Mouse (Mus musculus): ENCODE measurements around the gene Sgms1.
"Not testable (repeated sequence)": the region's sequence is repeated elsewhere in the genome, so short reads cannot be mapped to it uniquely, and the experiment has no call there.

Gene Sgms1

DNA sequence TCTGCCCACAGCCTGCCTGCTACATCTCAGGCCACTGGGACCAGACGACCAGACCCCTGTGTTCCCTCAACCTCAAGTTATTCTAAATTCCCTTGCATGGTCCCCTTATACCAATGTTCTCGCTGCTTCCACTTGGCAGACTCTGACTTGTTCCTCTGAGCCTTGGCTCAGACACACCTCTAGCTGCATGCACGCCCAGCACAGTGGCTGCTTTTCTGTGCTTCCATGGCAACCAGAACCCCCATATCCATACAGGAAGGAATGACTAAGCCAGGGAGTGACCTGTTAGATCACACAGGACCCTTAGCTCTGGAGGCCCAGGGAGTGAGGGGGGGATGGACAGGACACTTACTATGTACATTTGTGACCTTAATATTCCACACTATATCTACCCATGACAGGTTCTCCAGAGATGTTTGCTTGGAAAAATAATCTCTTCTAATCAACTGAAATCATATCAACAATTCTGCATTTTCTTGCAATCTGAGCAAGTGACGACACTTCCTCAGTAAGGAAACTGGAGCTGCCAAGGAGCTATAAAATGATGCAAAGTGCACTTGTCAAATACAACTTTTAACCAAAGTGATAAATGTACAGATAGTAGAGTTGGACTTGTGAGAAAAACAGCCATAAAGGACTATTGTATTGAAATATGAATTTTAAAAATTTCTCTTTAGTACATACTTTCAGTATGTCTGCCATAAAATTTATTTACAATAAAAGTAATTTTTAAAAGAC lies 252.5 kb downstream of the Sgms1 start:
- DNase-seq (ENCODE audit: low spot score): no peak

DNA sequence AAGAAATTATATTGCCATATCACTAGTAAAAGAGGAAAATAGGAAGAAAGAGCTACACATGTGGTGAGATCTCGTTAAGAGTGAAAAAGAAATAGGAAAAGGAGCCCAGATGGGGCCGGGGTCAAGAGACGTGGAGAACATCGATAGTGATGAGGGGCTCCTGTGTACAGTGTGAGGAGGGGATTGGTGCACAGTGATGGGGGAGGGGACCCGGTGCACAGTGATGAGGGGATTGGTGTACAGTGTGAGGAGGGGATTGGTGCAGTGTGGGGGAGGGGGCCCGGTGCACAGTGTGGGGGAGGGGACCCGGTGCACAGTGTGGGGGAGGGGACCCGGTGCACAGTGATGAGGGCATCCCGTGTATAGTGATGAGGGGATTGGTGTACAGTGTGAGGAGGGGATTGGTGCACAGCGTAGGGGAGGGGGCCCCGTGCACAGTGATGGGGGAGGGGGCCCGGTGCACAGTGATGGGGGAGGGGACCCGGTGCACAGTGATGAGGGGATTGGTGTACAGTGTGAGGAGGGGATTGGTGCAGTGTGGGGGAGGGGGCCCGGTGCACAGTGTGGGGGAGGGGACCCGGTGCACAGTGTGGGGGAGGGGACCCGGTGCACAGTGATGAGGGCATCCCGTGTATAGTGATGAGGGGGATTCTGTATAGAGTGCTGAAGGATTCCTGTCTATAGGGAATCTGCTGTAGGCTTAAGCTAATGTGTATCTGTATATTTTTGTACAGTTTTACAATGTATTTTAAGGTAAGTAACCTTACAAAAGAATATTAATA lies 257.6 kb downstream of the Sgms1 start:
- DNase-seq (ENCODE audit: low spot score): not testable (repeated sequence)

DNA sequence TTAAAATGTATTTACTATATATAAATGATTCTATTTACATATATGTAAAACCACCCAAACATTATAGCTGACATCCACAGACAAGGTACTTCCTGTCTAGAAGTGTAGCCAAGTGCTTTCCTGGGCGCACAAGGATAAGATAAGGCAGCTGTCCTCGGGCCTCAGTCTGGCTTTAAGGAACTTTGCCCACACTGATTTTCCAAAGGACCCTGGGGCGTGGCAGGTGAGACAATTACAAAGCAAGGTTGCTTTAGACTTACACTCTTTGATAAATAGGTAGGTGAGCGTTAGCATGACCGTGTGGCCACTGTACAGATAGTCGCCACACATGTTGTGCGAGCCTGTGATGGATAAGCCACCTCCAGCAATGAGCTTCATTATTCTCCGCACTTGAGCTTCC lies 260.2 kb downstream of the Sgms1 start:
- no peak for DNase-seq (ENCODE audit: low spot score)

DNA sequence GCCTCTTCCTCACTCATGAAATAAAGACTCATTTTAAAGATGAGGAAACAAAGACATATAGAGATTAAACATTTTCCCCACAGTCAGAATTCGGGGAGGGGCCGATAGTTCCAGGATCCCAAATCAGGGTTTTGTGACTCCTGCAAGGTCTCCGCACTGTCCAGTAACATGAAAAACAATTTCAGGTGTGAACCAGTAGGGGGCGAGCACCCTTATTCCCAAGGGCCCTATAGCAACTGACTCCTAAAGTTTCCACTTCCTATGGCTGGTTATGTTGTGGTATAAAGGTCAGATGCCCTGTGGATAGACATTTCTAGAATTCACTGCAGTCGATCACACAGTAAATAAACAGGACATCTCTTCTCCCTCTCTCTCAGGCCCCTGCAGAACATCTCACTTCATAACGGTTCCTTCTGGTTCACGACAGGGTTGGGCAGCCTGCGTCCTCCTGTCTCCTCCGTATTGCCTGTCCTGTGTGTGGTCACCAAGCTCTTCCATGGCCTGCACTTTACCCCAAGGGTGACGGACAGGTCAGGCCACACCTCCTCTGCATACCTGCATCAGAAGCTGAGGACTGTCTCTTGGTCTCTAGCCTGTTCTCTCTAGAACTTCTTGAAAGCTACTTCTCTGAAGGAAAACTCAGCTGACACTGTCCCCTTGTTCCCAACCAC lies 262.2 kb downstream of the Sgms1 start:
- DNase-seq (ENCODE audit: low spot score): no peak

DNA sequence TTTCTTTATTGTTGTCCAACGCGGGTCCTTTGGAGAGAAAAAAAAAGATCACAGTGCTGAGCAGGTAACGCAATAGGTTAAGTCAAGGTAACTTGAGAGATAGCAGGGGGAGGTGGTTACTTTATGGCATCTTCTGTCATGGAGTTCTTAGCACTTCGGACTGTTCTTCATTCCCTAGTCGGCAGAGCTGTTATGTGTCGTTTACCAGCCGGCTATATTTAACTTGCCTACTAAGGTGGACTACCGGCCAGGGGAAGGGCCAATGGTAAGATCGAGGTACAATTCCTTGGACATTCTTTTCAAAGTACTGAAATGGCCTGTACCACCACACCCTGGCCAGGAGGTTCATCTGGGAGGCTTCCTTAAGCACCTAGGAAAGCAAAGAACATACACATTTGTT lies 265.4 kb downstream of the Sgms1 start:
- no peak for DNase-seq (ENCODE audit: low spot score)

DNA sequence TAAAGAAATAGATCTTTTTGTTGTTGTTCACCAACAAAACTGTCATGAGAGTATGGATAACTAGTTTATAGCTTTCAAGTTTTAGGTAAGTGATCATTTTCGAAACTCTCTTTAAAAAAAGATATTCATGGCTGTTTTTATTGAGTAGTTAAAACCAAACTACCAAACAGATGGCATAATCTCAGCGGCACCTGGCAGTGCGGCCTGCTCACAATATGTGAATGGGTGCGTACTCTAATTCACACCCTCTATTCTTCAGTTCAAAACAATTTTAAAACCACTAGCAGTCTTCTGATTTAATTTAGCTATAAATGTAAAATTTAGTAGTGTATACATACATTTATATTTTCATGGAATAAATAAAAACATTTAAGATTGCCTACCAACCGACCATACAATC lies 266.3 kb downstream of the Sgms1 start:
- no peak for DNase-seq (ENCODE audit: low spot score)

DNA sequence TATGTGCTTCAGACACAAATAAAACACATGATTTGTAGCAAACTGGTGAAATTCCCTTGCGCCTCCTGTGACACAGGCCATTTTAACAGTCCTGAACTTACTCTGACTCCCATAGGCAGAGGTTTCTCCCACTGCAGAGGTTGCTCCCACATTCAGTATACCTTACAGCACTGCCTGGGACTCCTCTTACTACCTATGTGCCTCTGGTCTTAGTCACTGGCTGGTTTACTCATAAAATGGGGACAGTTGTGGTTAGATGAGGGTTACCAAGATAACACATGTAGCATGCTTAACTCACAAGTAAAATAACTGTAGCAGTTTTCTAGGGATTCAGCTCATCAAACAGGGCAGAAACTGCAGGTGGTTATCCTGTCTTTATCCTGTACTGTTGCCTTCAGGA lies 268.7 kb downstream of the Sgms1 start:
- no peak for DNase-seq (ENCODE audit: low spot score)

DNA sequence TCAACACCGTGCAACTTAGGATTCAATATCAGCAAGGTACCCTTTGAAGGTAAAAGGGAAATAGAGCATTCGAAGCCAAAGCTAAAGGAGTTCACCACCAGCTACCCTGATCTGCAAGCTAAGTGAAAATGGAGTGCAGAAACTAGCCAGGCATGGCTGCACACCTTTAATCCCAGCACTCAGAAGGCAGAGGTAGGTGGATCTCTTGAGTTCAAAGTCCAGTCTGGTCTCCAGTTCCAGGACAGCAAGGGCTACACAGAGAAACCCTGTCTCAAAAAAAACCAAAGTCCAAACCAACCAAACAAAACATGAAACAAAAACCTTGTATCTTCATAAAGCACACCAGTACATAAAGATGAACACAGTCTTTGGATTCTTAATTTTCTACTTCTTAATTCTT lies 269.8 kb downstream of the Sgms1 start:
- no peak for DNase-seq (ENCODE audit: low spot score)

DNA sequence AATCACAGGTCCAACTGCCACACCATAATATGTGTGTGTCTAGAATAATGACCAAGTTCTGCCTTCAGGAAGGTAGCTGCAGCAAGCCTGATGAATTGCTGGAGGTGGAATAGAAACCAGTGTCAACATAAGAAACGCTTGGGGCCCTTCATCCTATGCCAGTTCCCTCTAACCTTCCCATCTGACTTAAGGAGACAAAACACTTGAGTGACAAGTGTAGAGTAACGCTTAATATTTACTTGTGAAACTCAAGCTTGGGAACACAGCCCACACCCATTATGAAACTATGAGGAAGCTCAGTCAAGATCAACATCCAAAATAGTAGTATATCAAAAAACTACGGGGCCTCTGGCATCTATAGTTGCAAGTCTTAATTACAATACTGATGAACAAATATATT lies 271.0 kb downstream of the Sgms1 start:
- DNase-seq (ENCODE audit: low spot score): no peak

DNA sequence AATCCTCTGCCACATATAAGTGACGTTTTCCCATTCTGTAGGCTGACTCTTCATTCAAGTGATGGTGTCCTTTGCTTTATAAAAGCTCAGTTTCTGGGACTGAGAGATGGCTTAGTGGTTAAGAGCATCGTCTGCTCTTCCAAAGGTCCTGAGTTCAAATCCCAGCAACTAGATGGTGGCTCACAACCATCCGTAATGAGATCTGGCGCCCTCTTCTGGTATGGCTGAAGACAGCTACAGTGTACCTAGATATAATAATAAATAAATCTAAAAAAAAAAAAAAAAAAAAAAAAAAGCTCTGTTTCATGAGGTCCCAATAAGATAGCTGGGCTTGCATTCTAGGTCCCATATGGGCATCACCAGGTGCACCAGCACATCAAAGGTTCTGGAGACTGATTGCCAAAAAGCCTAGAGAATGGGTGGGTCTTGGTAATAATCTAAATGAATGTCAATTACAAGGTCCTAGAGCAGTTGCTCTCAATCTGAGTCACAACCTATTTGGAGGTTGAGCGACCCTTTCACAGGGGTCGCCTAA lies 272.0 kb downstream of the Sgms1 start:
- DNase-seq (ENCODE audit: low spot score): no peak

DNA sequence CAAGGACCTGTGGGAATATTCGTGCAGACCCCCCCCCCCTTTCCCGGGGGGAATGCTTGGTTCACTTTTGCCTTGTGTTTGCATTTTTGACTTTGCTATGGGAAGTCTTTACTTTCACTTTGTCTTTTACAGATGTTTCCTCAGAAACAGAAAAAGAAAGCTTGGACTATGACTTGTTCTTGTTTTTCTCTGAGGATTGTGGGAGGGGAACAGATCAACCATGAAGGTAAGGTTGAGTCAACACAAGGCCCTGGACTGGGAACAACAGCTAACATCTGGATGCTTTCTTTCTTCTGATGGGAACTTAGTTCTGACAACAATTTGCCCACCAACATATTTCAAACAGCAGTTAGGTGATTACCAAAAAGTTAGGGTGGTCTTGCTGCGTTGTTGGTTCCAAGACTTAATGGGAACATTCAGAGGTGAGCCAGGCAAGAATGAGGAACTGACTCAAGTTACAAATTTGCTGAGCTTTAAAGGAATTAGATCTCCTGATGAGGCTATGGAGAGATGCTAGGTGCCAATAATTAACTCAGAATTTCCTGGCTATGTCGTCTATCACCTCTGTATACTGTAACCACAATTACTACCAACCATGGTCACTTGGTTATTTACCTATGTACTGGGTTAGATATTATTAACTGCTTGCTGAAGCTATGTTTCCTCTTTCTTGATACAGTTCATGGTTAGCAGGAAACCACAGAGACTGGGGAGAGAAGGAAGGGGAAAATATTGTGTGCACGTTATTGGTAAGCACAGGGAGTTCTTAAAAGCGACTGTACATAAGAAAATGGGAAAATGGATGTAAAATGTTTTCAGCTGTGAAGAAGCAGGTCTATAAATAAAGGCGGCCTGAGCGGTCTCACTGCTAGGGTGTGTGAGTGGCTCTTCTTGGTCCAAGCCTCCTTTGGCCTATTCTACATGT lies 277.4 kb downstream of the Sgms1 start:
- no peak for DNase-seq (ENCODE audit: low spot score)

DNA sequence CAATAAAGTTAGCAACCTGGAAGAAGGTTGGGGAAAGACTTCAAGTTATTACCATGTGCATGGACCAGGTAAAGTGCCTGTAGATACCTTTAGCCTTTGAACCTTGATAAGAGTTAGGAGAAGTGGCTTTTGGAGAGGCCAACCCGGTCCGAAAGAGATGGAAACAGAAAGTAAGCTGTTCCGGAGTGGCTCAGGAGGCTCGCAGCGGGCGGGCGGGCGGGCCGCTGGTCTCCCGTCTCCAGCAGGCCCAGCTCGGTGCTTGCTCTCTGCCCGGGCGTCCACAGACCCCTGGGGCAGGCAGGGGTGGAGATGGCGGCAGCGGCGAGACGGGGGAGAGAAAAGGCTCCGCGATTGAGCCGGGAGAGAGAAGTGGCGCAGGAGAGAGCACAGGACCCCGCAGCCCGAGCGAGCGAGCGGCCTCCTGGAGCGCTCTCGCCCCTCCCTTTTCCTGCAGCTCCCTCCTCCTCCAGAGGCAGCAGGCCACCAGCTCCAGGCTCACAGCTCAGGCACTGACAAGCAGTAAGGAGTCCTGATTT lies 281.7 kb downstream of the Sgms1 start, which contains the start of gene Asah2:
Gene Asah2 (minus strand): TSS at position 441 of the 536 bp plus-strand sequence.
- peak; percentile 59 for DNase-seq (ENCODE audit: low spot score)

DNA sequence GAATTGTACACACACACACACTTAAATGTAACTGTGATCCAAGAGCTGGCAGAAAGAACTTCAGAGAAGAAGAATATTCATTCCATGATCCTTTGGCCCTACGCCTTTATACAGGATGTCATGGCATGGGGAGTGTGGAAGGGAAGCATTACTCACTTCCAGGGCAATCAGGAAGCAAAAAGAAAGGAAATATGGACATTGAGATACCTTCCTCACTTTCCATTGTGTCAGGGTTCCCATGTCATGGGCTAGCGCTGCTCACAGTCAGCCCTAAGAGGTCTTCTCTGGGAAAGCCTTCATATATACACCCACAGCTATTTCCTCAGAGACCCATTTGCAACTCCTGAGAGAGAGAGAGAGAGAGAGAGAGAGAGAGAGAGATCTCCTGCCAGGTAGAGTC lies 282.8 kb downstream of the Sgms1 start:
- DNase-seq (ENCODE audit: low spot score): no peak

DNA sequence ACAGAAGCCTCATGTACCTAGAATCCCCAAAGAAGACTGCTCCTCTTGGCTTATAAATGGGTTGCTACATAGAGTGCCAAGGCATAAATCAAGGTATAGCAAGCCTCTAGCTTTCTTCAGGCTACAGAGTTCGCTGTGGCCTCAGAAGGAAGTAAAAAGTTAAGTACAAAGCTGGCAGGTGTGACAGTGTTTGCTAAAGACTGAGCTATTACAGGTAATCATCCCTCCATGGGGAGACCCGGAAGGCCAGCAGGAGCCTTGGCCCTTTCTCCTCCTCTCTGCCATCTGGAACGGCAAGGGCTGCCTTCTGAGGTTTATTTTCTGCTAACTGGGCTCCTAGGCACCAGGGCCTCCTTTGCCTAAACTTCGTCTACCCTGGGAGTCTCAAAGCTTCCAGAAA lies 285.3 kb downstream of the Sgms1 start:
- no peak for DNase-seq (ENCODE audit: low spot score)

DNA sequence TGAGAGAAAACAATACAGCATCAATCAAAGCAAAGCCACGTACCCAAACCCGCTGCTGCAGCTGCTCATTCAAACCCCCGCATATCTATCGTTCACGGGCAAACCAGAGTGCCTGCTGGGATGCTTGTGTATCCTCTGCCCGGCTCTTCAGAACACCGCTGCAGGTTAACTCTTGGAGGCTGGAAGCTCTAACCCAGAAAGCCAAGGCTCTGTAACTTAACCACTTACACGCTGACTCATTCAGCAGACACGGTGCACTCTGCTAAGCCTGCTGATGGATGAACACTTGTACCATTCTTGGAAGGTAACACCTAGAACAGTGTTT lies 286.6 kb downstream of the Sgms1 start:
- no peak for DNase-seq (ENCODE audit: low spot score)

DNA sequence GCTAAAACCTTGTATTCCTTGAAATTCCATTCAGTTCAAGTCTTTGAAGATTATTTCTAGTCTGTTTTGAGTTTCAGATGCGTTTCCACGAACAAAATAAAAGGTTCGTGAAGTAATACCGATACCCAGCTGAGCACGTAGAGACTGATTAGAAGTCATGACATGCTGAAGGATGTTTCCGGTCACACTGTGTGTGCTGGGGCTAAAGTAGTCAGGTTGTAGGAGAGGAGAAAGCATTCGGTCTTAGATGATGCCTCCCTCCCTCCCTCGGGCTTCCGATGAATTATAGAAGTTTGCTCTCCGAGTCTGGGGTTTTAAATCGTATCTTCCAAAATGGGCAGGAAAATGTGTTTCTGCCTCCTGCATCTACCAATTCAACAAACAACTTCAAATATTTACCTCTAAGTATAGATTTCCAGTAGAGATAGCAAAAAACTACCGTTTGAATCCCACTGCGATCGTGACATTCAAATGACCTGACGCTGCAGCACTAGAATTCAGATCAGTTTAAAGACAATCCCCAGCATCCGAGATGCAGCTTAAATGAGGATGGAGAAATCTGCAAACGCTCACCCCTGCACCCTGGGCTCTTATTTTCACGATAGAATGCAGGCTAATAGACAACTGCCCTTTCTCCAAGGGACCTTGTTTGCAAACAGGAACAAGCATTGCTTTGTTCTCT lies 287.1 kb downstream of the Sgms1 start:
- DNase-seq (ENCODE audit: low spot score): no peak

DNA sequence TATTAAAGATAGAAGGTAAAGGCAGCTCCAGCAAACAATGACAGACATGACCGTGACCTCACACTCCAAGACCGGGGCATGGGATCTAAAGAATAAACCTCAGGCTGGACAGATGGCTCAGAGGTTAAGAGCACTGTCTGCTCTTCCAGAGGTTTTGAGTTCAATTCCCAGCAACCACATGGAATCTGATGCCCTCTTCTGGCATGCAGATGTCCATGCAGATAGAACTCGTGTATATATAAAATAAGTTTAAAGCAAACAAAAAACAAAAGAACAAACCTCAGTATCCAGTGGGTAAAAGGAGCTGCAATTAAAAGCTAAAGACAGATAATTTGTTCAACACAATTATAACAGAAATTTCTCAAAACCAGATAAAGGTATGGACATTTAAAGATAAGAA lies 290.9 kb downstream of the Sgms1 start:
- DNase-seq (ENCODE audit: low spot score): no peak

DNA sequence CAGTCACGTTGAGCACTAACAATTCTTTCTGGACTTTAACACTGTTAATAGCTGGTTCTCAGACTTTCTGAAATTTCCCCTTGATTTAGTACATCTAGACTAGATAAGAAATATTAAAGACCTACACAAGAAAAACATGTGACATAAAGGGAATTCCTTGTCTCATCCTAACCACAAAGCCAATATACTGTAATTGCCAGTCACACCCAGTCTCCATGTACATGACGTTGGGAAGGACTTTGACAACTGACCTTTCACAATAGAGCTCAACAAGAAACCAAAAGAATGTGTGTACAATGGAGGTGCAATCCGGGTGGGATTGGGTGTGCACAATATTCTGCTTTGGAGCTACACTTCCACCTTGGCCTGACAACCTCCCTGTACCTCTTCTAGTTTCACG lies 297.2 kb downstream of the Sgms1 start:
- no peak for DNase-seq (ENCODE audit: low spot score)

DNA sequence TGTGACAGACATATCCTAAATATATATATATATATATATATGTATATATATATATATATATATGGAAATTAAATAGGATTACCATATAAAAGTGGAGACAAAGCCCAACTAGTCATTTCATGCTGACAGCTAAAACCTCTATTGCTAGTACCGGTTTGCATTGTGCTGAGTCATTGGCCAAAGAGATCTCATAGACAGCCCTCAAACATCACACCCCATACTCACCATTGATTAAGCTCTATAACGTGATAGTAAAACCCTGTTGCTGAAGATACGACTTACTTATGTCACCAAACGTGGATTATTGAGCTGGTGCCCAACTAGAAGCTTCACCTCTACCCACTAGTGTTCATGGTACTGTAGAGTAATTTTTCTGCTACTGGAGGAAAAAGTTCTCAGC lies 298.7 kb downstream of the Sgms1 start:
- DNase-seq (ENCODE audit: low spot score): no peak

DNA sequence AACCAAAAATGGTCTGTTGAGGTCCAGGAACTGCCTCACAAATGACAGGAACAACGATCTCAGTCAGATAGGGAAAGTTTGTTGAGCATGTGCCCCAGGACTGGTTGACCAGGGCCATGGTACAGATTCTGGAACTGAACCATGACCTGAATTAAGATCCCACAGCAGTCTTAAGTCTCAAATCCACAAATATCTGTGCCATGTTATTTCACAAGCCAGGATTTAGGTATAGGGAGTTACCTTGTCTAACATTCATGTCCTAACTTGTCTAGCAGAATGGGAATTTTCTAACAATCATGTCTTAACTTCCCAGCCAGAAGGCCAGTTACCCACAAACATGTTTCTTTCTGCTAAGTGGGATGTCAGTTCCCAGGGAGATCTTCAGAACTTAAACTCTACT lies 300.9 kb downstream of the Sgms1 start:
- DNase-seq (ENCODE audit: low spot score): no peak
